Mouse (Mus musculus): ENCODE data around the gene Slc25a3.

DNA sequence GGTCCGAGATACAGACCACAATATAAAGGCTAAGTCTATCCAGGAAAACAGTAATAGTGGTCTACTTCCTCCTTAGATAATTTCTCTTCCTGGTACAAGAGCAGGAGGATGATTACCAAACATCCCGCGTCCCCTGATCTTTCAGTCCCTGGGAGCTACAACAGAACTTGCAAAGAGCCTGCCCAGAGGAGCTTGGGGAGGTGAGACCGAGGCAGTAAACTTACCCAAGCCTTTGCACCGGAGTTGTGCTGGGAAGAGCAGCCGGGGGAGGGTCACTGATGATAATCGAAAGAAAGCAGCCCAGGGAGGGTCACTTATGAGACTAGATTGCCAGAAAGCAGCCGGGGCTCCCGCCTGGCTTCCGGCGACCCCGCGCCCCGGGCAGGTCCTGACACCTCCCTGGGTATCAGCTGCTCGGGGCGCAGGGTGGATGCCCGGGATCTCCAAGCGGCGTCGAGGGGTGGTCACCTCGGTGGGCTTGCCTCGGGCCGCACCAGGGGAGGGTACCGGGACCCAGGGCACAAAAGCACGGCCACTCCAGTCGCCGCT, 41.8 kb downstream of the Slc25a3 start:
- TF ChIP-seq CTCF (IDR thresholded peaks at IDR 0.05; ENCODE audit: low read depth, low read length) (no peak), POLR2A (IDR thresholded peaks at IDR 0.05; ENCODE audit: extremely low read depth, insufficient read depth, low read length) (no peak)
